26 mouse cellular contexts compared by ENCODE assay signal in genomic region chr6:134555178-134555577, GRCm38 (mm10). TPM values are rescaled to one million over a fixed set of nuclear protein-coding genes. Genes with fewer than 3 reads are reported as not detected.
A peak's percentile ranks its signal among the peaks of the same experiment; 100 is the strongest.
DNase-seq lines count a peak whose midpoint lies in the region; ATAC-seq and TF ChIP-seq lines count a peak whose summit lies in the region.
"Had no signal": no experiment of that assay in that cellular context is flagged by ENCODE, and none has a peak within 500 bp of the region (broad histone marks: within the 10 kb centered on the region; RNA-seq: fewer than 3 reads in every experiment).

No protein-coding gene starts in this region.

- peak; percentile 55; the same call in 1 of the 2 replicates for ATAC-seq in neural tube, embryonic 14.5 days (ENCODE audit: low read depth)
- ATAC-seq in CD4-positive, CD25-positive, alpha-beta regulatory T cell, adult 4 months: no peak
- ATAC-seq: forebrain, embryonic 16.5 days; Patski had no signal

- no peak for TF ChIP-seq POLR2A in bone marrow macrophage, adult 2 months (IDR thresholded peaks at IDR 0.05; ENCODE audit: borderline replicate concordance, low read depth, low read length)

- 58% methylated on average over 3 of the region's 3 CpGs for WGBS in neural tube, embryonic 14.5 days
- WGBS in macrophage (ENCODE audit: missing documents): 88% methylated on average over 3 of the region's 3 CpGs

- no peak for TF ChIP-seq CTCF in bone marrow macrophage, adult 2 months (IDR thresholded peaks at IDR 0.05; ENCODE audit: low read depth, low read length)

- H3K27me3 ChIP-seq in neural tube, embryonic 14.5 days (ENCODE audit: control insufficient read depth, insufficient read depth, low read length): no peaks in the 10 kb centered on the region
- H3K27me3 ChIP-seq: embryonic facial prominence, embryonic 13.5 days; forebrain, embryonic 12.5 days; hindbrain, embryonic 12.5 days; hindbrain, embryonic 15.5 days; Patski had no signal

- H3K36me3 ChIP-seq in neural tube, embryonic 14.5 days (ENCODE audit: control insufficient read depth, insufficient read depth, low read length): no peaks in the 10 kb centered on the region
- no peaks in the 10 kb centered on the region for H3K36me3 ChIP-seq in macrophage (ENCODE audit: inconsistent target)
- H3K36me3 ChIP-seq: embryonic facial prominence, embryonic 10.5 days; embryonic facial prominence, embryonic 13.5 days; forebrain, embryonic 12.5 days; hindbrain, embryonic 12.5 days; hindbrain, embryonic 15.5 days had no signal

- H3K79me2 ChIP-seq in macrophage (ENCODE audit: inconsistent target): peaks cover 91% of the 10 kb centered on the region

- no peak overlapping the region for H3K9ac ChIP-seq in neural tube, embryonic 14.5 days (replicated peaks; ENCODE audit: low read depth, low read length)
- H3K9ac ChIP-seq: embryonic facial prominence, embryonic 13.5 days; forebrain, embryonic 12.5 days; hindbrain, embryonic 12.5 days; hindbrain, embryonic 15.5 days had no signal

- no peak overlapping the region for H3K27ac ChIP-seq in neural tube, embryonic 14.5 days (ENCODE audit: low read depth, low read length)
- peak overlapping the region; percentile 95 for H3K27ac ChIP-seq in bone marrow macrophage, adult 2 months (ENCODE audit: insufficient read depth, low read depth, low read length)
- peak overlapping the region; percentile 80 for H3K27ac ChIP-seq in macrophage
- H3K27ac ChIP-seq: embryonic facial prominence, embryonic 10.5 days; embryonic facial prominence, embryonic 13.5 days; forebrain, embryonic 12.5 days; hindbrain, embryonic 12.5 days; hindbrain, embryonic 15.5 days had no signal

- no peaks in the 10 kb centered on the region for H3K9me3 ChIP-seq in neural tube, embryonic 14.5 days (ENCODE audit: control insufficient read depth, low read length)
- H3K9me3 ChIP-seq: embryonic facial prominence, embryonic 10.5 days; embryonic facial prominence, embryonic 13.5 days; forebrain, embryonic 12.5 days; hindbrain, embryonic 12.5 days; hindbrain, embryonic 15.5 days had no signal

- peaks cover 5% of the 10 kb centered on the region; the same call in 1 of the 2 replicates for H3K4me1 ChIP-seq in neural tube, embryonic 14.5 days (ENCODE audit: control insufficient read depth, insufficient read depth, low read length)
- peaks cover 42% of the 10 kb centered on the region for H3K4me1 ChIP-seq in bone marrow macrophage, adult 2 months (ENCODE audit: control insufficient read depth, insufficient read depth, low read length)

- H3K4me2 ChIP-seq in neural tube, embryonic 14.5 days (ENCODE audit: low read depth, low read length): no peak overlapping the region
- H3K4me2 ChIP-seq: embryonic facial prominence, embryonic 13.5 days; forebrain, embryonic 12.5 days; heart, embryonic 11.5 days; hindbrain, embryonic 12.5 days; hindbrain, embryonic 15.5 days had no signal

- DNase-seq in kidney, adult 9 months: peak; percentile 55
- no peak for DNase-seq in kidney, postnatal 4 days
- no peak for DNase-seq in neural tube, embryonic 10.5 days (ENCODE audit: extremely low spot score, low spot score)
- DNase-seq: adrenal gland, postnatal 10 days; adrenal gland, postnatal 36 days; cerebellum, adult 11-12 months; cerebellum, adult 8-10 months; cerebellum, postnatal 10 days; cerebellum, postnatal 36 days; embryo, embryonic 11 days; gastrocnemius, adult 2 months; gastrocnemius, postnatal 14 days; heart, adult 11 months had no signal

- H3K4me3 ChIP-seq in neural tube, embryonic 14.5 days (ENCODE audit: low read depth, low read length): no peak overlapping the region
- no peak overlapping the region for H3K4me3 ChIP-seq in bone marrow macrophage, adult 2 months (ENCODE audit: insufficient read depth, low read length)
- H3K4me3 ChIP-seq in macrophage (ENCODE audit: inconsistent target): no peak overlapping the region
- H3K4me3 ChIP-seq: embryonic facial prominence, embryonic 10.5 days; embryonic facial prominence, embryonic 13.5 days; erythroblast, embryonic 14.5 days; forebrain, embryonic 12.5 days; gastrocnemius, adult 2 months; hindbrain, embryonic 12.5 days; hindbrain, embryonic 15.5 days had no signal

RNA-seq across cellular contexts. Expression of gene Lrp6, which starts 11.6 kb away (rescaled TPM):
- 19.7 and 25.4 TPM in 2 replicates for polyA plus RNA-seq in neural tube, embryonic 14.5 days (2014; fragmentation: Nextera tagmentation; extraction: Ambion mirVana)
- 33.1 and 37.0 TPM in 2 replicates for polyA plus RNA-seq in bone marrow macrophage, adult 2 months (2012; ENCODE audit: insufficient read depth, insufficient read length, missing spikeins)
- total RNA-seq in macrophage (2018; cell fraction: chromatin; rRNA removed): 100 to 1,000 TPM in 15 of 26 experiments, 10 to 100 TPM in 11; 15.9 to 238 (median 128) TPM
- 100 to 1,000 TPM in 9 of 26 experiments, 10 to 100 TPM in 17; 25.0 to 143 (median 66.5) TPM for total RNA-seq in macrophage (2018; cell fraction: cytosol; rRNA removed)
- total RNA-seq in macrophage (2018; cell fraction: nucleus; rRNA removed): 100 to 1,000 TPM in 16 of 26 experiments, 10 to 100 TPM in 10; 37.2 to 288 (median 110) TPM
- 39.1 to 57.6 TPM (median 52.8 TPM) in 3 replicates for polyA plus RNA-seq in macrophage (2018)
- 1 to 10 TPM; 6.3 to 8.6 TPM for polyA plus RNA-seq in CD4-positive, CD25-positive, alpha-beta regulatory T cell, adult 4 months (2017; shearing (Covaris generic))
